Mouse (Mus musculus) neural tube, embryonic 11.5 days (tissue): Measurements from ENCODE around the gene Fbxl7. TPM values are rescaled to one million over a fixed set of nuclear protein-coding genes. Genes with fewer than 3 reads are reported as not detected.

Experiments
- ATAC-seq: fragments of 200-750 bp; cut with Nextera tagmentation; 2 replicates; pipeline ENCODE4 v1.8.0; 2017; ENCODE audit warnings: moderate number of reproducible peaks, mild to moderate bottlenecking, moderate TSS enrichment, moderate library complexity; ENCODE audit not compliant: insufficient read depth, low FRiP score, low TSS enrichment
- DNase-seq: peaks from one replicate; pipeline ENCODE4 v3.0.0-alpha.2; 2015; ENCODE audit warnings: low spot score
- H3K27ac ChIP-seq: fragments of 300-500 bp; sonication (generic); 2 replicates; pipeline ENCODE4 v1.5.1; 2014; ENCODE audit warnings: low read depth, mild to moderate bottlenecking, low read length
- H3K27me3 ChIP-seq: fragments of 300-500 bp; sonication (generic); 2 replicates; pipeline ENCODE4 v1.6.1; 2014; ENCODE audit warnings: mild to moderate bottlenecking, low read length, mixed read lengths; ENCODE audit not compliant: control insufficient read depth, insufficient read depth
- H3K36me3 ChIP-seq: fragments of 300-500 bp; sonication (generic); 2 replicates; pipeline ENCODE4 v1.6.1; 2014; ENCODE audit warnings: mild to moderate bottlenecking, low read length, moderate library complexity, mixed read lengths; ENCODE audit not compliant: control insufficient read depth, insufficient read depth
- H3K4me1 ChIP-seq: fragments of 300-500 bp; sonication (generic); 2 replicates; pipeline ENCODE4 v1.6.1; 2014; ENCODE audit warnings: low read length, mixed read lengths; ENCODE audit not compliant: control insufficient read depth, insufficient read depth
- H3K4me2 ChIP-seq: fragments of 300-500 bp; sonication (generic); 2 replicates; pipeline ENCODE4 v1.6.1; 2014; ENCODE audit warnings: low read depth, mild to moderate bottlenecking, moderate library complexity
- H3K4me3 ChIP-seq: fragments of 300-500 bp; sonication (generic); 2 replicates; pipeline ENCODE4 v1.5.1; 2014; ENCODE audit warnings: low read depth, low read length
- H3K9ac ChIP-seq: fragments of 300-500 bp; sonication (generic); 2 replicates; pipeline ENCODE4 v1.6.1; 2014; ENCODE audit warnings: mild to moderate bottlenecking, low read length
- H3K9me3 ChIP-seq: fragments of 300-500 bp; sonication (generic); 2 replicates; pipeline ENCODE4 v1.6.1; 2016; ENCODE audit warnings: low read length; ENCODE audit not compliant: control insufficient read depth
- WGBS: fragments of 180-500 bp; shearing (Covaris S2); extraction: QIAGEN DNeasy Blood & Tissue Kit; methylation state at CpG from one replicate; pipeline ENCODE4 v1.1.7; 2014; 5-methylcytosine and 5-hydroxymethylcytosine counted together
- polyA plus RNA-seq: library from polyadenylated mRNA; unstranded; fragments of >200 nt; fragmentation: Nextera tagmentation; extraction: Ambion mirVana; gene quantifications from 2 replicates; pipeline ENCODE4 v1.2.1, GENCODE M21; 2014

Fbxl7 gene
- polyA plus RNA-seq, 1 experiment from 2014 or later: 18.7 TPM

- Histone ChIP-seq H3K27me3 (no peaks in the 10 kb centered on the region), H3K9me3 (no peaks in the 10 kb centered on the region), H3K27ac (no peak overlapping the region), H3K36me3 (no peaks in the 10 kb centered on the region), H3K4me1 (no peaks in the 10 kb centered on the region), H3K9ac (no peak overlapping the region), H3K4me3 (no peak overlapping the region), H3K4me2 (no peak overlapping the region)
- WGBS: 95% methylated on average over 1 of the region's 1 CpGs
- ATAC-seq (no peak), DNase-seq (no peak)
Measured at GRCm38 (mm10) chr15:26838386-26838785, 57.0 kb downstream of the Fbxl7 start.

GRCm38 (mm10) chr15:26837200-26837599, 58.2 kb downstream of the Fbxl7 start:
- Histone ChIP-seq H3K9ac (no peak overlapping the region), H3K4me2 (no peak overlapping the region), H3K27me3 (no peaks in the 10 kb centered on the region), H3K9me3 (no peaks in the 10 kb centered on the region), H3K36me3 (no peaks in the 10 kb centered on the region), H3K4me1 (no peaks in the 10 kb centered on the region), H3K4me3 (no peak overlapping the region), H3K27ac (no peak overlapping the region)
- WGBS: 72% methylated on average over 3 of the region's 3 CpGs
- DNase-seq (no peak), ATAC-seq (no peak)

- Histone ChIP-seq H3K36me3 (no peaks in the 10 kb centered on the region), H3K9me3 (no peaks in the 10 kb centered on the region), H3K27me3 (no peaks in the 10 kb centered on the region), H3K27ac (no peak overlapping the region), H3K4me2 (no peak overlapping the region), H3K9ac (no peak overlapping the region), H3K4me1 (no peaks in the 10 kb centered on the region), H3K4me3 (no peak overlapping the region)
- DNase-seq: no peak
- 85% methylated on average over 5 of the region's 5 CpGs for WGBS
- ATAC-seq: no peak
Measured at GRCm38 (mm10) chr15:26834415-26834814, 61.0 kb downstream of the Fbxl7 start.

- Histone ChIP-seq H3K4me3 (no peak overlapping the region), H3K27me3 (no peaks in the 10 kb centered on the region), H3K4me1 (no peaks in the 10 kb centered on the region), H3K4me2 (no peak overlapping the region), H3K9me3 (no peaks in the 10 kb centered on the region), H3K36me3 (no peaks in the 10 kb centered on the region), H3K9ac (no peak overlapping the region), H3K27ac (no peak overlapping the region)
- DNase-seq (no peak), ATAC-seq (no peak)
- 84% methylated on average over 4 of the region's 4 CpGs for WGBS
Measured at GRCm38 (mm10) chr15:26831141-26831540, 64.2 kb downstream of the Fbxl7 start.

- DNase-seq (no peak), ATAC-seq (no peak)
- Histone ChIP-seq H3K9ac (no peak overlapping the region), H3K27me3 (no peaks in the 10 kb centered on the region), H3K4me3 (no peak overlapping the region), H3K4me1 (no peaks in the 10 kb centered on the region), H3K27ac (no peak overlapping the region), H3K36me3 (no peaks in the 10 kb centered on the region), H3K4me2 (no peak overlapping the region), H3K9me3 (no peaks in the 10 kb centered on the region)
- WGBS: 95% methylated on average over 1 of the region's 1 CpGs
Measured at GRCm38 (mm10) chr15:26816931-26817330, 78.4 kb downstream of the Fbxl7 start.

- 74% methylated on average over 3 of the region's 3 CpGs for whole genome bisulfite sequencing
- ATAC-seq (no peak), DNase-seq (no peak)
- no peaks in the 10 kb centered on the region for H3K9me3 ChIP-seq
- no peak overlapping the region for H3K4me2 ChIP-seq
- H3K36me3 ChIP-seq: no peaks in the 10 kb centered on the region
- H3K27me3 ChIP-seq: no peaks in the 10 kb centered on the region
- no peak overlapping the region for H3K4me3 ChIP-seq
- no peak overlapping the region for H3K27ac ChIP-seq
- H3K4me1 ChIP-seq: no peaks in the 10 kb centered on the region
- H3K9ac ChIP-seq: no peak overlapping the region
Measured at GRCm38 (mm10) chr15:26812856-26813255, 82.5 kb downstream of the Fbxl7 start.

- Histone ChIP-seq H3K9me3 (no peaks in the 10 kb centered on the region), H3K27me3 (no peaks in the 10 kb centered on the region), H3K27ac (no peak overlapping the region), H3K36me3 (no peaks in the 10 kb centered on the region), H3K4me1 (no peaks in the 10 kb centered on the region), H3K4me3 (no peak overlapping the region), H3K4me2 (no peak overlapping the region), H3K9ac (no peak overlapping the region)
- WGBS: 62% methylated on average over 3 of the region's 3 CpGs
- DNase-seq (no peak), ATAC-seq (no peak)
Measured at GRCm38 (mm10) chr15:26809569-26809968, 85.8 kb downstream of the Fbxl7 start.

- Histone ChIP-seq H3K4me3 (no peak overlapping the region), H3K9me3 (no peaks in the 10 kb centered on the region), H3K27ac (no peak overlapping the region), H3K4me2 (no peak overlapping the region), H3K9ac (no peak overlapping the region), H3K27me3 (no peaks in the 10 kb centered on the region), H3K4me1 (no peaks in the 10 kb centered on the region), H3K36me3 (no peaks in the 10 kb centered on the region)
- DNase-seq (no peak), ATAC-seq (no peak)
- 47% methylated on average over 5 of the region's 5 CpGs for WGBS
Measured at GRCm38 (mm10) chr15:26804046-26804445, 91.3 kb downstream of the Fbxl7 start.

- Histone ChIP-seq H3K4me1 (peaks cover 4% of the 10 kb centered on the region; the same call in 1 of the 2 replicates), H3K9me3 (no peaks in the 10 kb centered on the region), H3K4me2 (no peak overlapping the region), H3K36me3 (no peaks in the 10 kb centered on the region), H3K9ac (no peak overlapping the region), H3K27ac (no peak overlapping the region), H3K4me3 (no peak overlapping the region), H3K27me3 (no peaks in the 10 kb centered on the region)
- ATAC-seq: no peak
- no peak for DNase-seq
- 71% methylated on average over 3 of the region's 3 CpGs for WGBS
Measured at GRCm38 (mm10) chr15:26799457-26800021, 95.8 kb downstream of the Fbxl7 start.
